Mouse (Mus musculus): ENCODE measurements around the gene Cops4. TPM values are rescaled to one million over a fixed set of nuclear protein-coding genes. Genes with fewer than 3 reads are reported as not detected.

Cops4 gene
- polyA plus RNA-seq, 1 experiment from 2014 or later, result 92.4 TPM

- Histone ChIP-seq H3K4me1 (ENCODE audit: insufficient read depth, low read depth, low read length) (peaks cover 3% of the 10 kb centered on the region; the same call in 1 of the 2 replicates), H3K4me3 (ENCODE audit: low read depth, low read length) (no peak overlapping the region), H3K9me3 (ENCODE audit: low read length) (no peaks in the 10 kb centered on the region), H3K9ac (replicated peaks; ENCODE audit: low read depth) (no peak overlapping the region), H3K36me3 (ENCODE audit: insufficient read depth, low read length) (peaks cover 8% of the 10 kb centered on the region; the same call in 1 of the 2 replicates), H3K4me2 (replicated peaks; ENCODE audit: low read depth, low read length) (no peak overlapping the region), H3K27ac (ENCODE audit: low read length) (0 out of 2 replicates have a peak overlapping the region, but pooled peaks have one; percentile 32), H3K27me3 (replicated peaks; ENCODE audit: insufficient read depth, low read length) (no peaks in the 10 kb centered on the region)
- TF ChIP-seq CTCF (IDR thresholded peaks at IDR 0.05) (no peak), EP300 (IDR thresholded peaks at IDR 0.05) (no peak)
- ATAC-seq (peak; percentile 88), DNase-seq (ENCODE audit: low spot score) (peak; percentile 65)
- 41% methylated on average over 3 of the region's 3 CpGs for WGBS
Measured at GRCm38 (mm10) chr5:100525620-100526019, 7.5 kb downstream of the Cops4 start.

- Histone ChIP-seq H3K9me3 (ENCODE audit: low read length) (no peaks in the 10 kb centered on the region), H3K4me3 (ENCODE audit: low read depth, low read length) (no peak overlapping the region), H3K9ac (replicated peaks; ENCODE audit: low read depth) (no peak overlapping the region), H3K27ac (ENCODE audit: low read length) (peak overlapping the region; percentile 44; the same call in 1 of the 2 replicates), H3K4me2 (replicated peaks; ENCODE audit: low read depth, low read length) (no peak overlapping the region; the same call in 1 of the 2 replicates), H3K27me3 (replicated peaks; ENCODE audit: insufficient read depth, low read length) (no peaks in the 10 kb centered on the region), H3K4me1 (ENCODE audit: insufficient read depth, low read depth, low read length) (peaks cover 3% of the 10 kb centered on the region; the same call in 1 of the 2 replicates), H3K36me3 (ENCODE audit: insufficient read depth, low read length) (peaks cover 10% of the 10 kb centered on the region; the same call in 1 of the 2 replicates)
- 41% methylated on average over 7 of the region's 7 CpGs for WGBS
- TF ChIP-seq EP300 (IDR thresholded peaks at IDR 0.05), result peak; percentile 45; the same call in 1 of the 2 replicates
- TF ChIP-seq CTCF (IDR thresholded peaks at IDR 0.05), result 0 out of 2 replicates have a peak, but pooled peaks have one; percentile 29
- ATAC-seq, result peak; percentile 89
- DNase-seq (ENCODE audit: low spot score), result peak; percentile 72
Measured at GRCm38 (mm10) chr5:100526164-100526563, 8.1 kb downstream of the Cops4 start.

- no peaks in the 10 kb centered on the region for H3K27me3 ChIP-seq (replicated peaks; ENCODE audit: insufficient read depth, low read length)
- TF ChIP-seq EP300 (IDR thresholded peaks at IDR 0.05) (no peak), CTCF (IDR thresholded peaks at IDR 0.05) (no peak)
- ATAC-seq (no peak), DNase-seq (ENCODE audit: low spot score) (no peak)
- no peak overlapping the region for H3K9ac ChIP-seq (replicated peaks; ENCODE audit: low read depth)
- WGBS, result 77% methylated on average over 7 of the region's 7 CpGs
- H3K4me2 ChIP-seq (replicated peaks; ENCODE audit: low read depth, low read length), result no peak overlapping the region
- H3K27ac ChIP-seq (ENCODE audit: low read length), result no peak overlapping the region
- no peak overlapping the region for H3K4me3 ChIP-seq (ENCODE audit: low read depth, low read length)
- H3K9me3 ChIP-seq (ENCODE audit: low read length), result no peaks in the 10 kb centered on the region
- no peaks in the 10 kb centered on the region for H3K4me1 ChIP-seq (ENCODE audit: insufficient read depth, low read depth, low read length)
- H3K36me3 ChIP-seq (ENCODE audit: insufficient read depth, low read length), result peaks cover 18% of the 10 kb centered on the region; the same call in 1 of the 2 replicates
Measured at GRCm38 (mm10) chr5:100535826-100536225, 17.7 kb downstream of the Cops4 start.

- H3K9me3 ChIP-seq (ENCODE audit: low read length), result no peaks in the 10 kb centered on the region
- H3K36me3 ChIP-seq (ENCODE audit: insufficient read depth, low read length), result peaks cover 21% of the 10 kb centered on the region; the same call in 1 of the 2 replicates
- H3K27ac ChIP-seq (ENCODE audit: low read length), result no peak overlapping the region
- TF ChIP-seq EP300 (IDR thresholded peaks at IDR 0.05), result no peak
- TF ChIP-seq CTCF (IDR thresholded peaks at IDR 0.05), result peak; percentile 83
- ATAC-seq, result peak; percentile 50
- no peaks in the 10 kb centered on the region for H3K27me3 ChIP-seq (replicated peaks; ENCODE audit: insufficient read depth, low read length)
- H3K4me2 ChIP-seq (replicated peaks; ENCODE audit: low read depth, low read length), result no peak overlapping the region
- no peak overlapping the region for H3K9ac ChIP-seq (replicated peaks; ENCODE audit: low read depth)
- 82% methylated on average over 3 of the region's 3 CpGs for WGBS
- H3K4me1 ChIP-seq (ENCODE audit: insufficient read depth, low read depth, low read length), result no peaks in the 10 kb centered on the region
- DNase-seq (ENCODE audit: low spot score), result peak; percentile 60
- H3K4me3 ChIP-seq (ENCODE audit: low read depth, low read length), result no peak overlapping the region
Measured at GRCm38 (mm10) chr5:100536638-100537037, 18.5 kb downstream of the Cops4 start.

- no peaks in the 10 kb centered on the region for H3K4me1 ChIP-seq (ENCODE audit: insufficient read depth, low read depth, low read length)
- ATAC-seq (peak; percentile 56), DNase-seq (ENCODE audit: low spot score) (peak; percentile 34)
- H3K27ac ChIP-seq (ENCODE audit: low read length), result no peak overlapping the region
- H3K4me3 ChIP-seq (ENCODE audit: low read depth, low read length), result no peak overlapping the region
- 78% methylated on average over 6 of the region's 6 CpGs for WGBS
- H3K4me2 ChIP-seq (replicated peaks; ENCODE audit: low read depth, low read length), result no peak overlapping the region
- no peaks in the 10 kb centered on the region for H3K27me3 ChIP-seq (replicated peaks; ENCODE audit: insufficient read depth, low read length)
- H3K36me3 ChIP-seq (ENCODE audit: insufficient read depth, low read length), result peaks cover 37% of the 10 kb centered on the region
- no peaks in the 10 kb centered on the region for H3K9me3 ChIP-seq (ENCODE audit: low read length)
- H3K9ac ChIP-seq (replicated peaks; ENCODE audit: low read depth), result no peak overlapping the region
- peak; percentile 68 for TF ChIP-seq CTCF (IDR thresholded peaks at IDR 0.05)
- TF ChIP-seq EP300 (IDR thresholded peaks at IDR 0.05), result no peak
Measured at GRCm38 (mm10) chr5:100546294-100547080, 28.4 kb downstream of the Cops4 start.

- ATAC-seq, result peak; percentile 52; the same call in 1 of the 2 replicates
- 79% methylated on average over 2 of the region's 2 CpGs for WGBS
- no peaks in the 10 kb centered on the region for H3K4me1 ChIP-seq (ENCODE audit: insufficient read depth, low read depth, low read length)
Measured at GRCm38 (mm10) chr5:100548236-100548635, 30.1 kb downstream of the Cops4 start.

More at GRCm38 (mm10) chr5:100548236-100548635, 30.1 kb downstream of the Cops4 start:
- TF ChIP-seq CTCF (IDR thresholded peaks at IDR 0.05) (no peak), EP300 (IDR thresholded peaks at IDR 0.05) (no peak)
- Histone ChIP-seq H3K36me3 (ENCODE audit: insufficient read depth, low read length) (peaks cover 30% of the 10 kb centered on the region), H3K9me3 (ENCODE audit: low read length) (no peaks in the 10 kb centered on the region), H3K4me3 (ENCODE audit: low read depth, low read length) (no peak overlapping the region), H3K9ac (replicated peaks; ENCODE audit: low read depth) (no peak overlapping the region), H3K27ac (ENCODE audit: low read length) (no peak overlapping the region), H3K27me3 (replicated peaks; ENCODE audit: insufficient read depth, low read length) (no peaks in the 10 kb centered on the region), H3K4me2 (replicated peaks; ENCODE audit: low read depth, low read length) (no peak overlapping the region)
- peak; percentile 31 for DNase-seq (ENCODE audit: low spot score)

Data from lung, postnatal 0 days (tissue).